Mouse (Mus musculus): ENCODE results near the gene Rnasek. TPM values are rescaled to one million over a fixed set of nuclear protein-coding genes. Genes with fewer than 3 reads are reported as not detected.

The Rnasek gene
- total RNA-seq (2021): 100 to 1,000 TPM; 180 to 182 TPM

- DNase-seq: peak; percentile 71
- intact Hi-C loops (cut with DNase I): loop anchor here (5.0 to 10.0 kb wide), 2 partner anchors 73 to 95 kb away; no protein-coding TSS in a partner anchor
Observed at GRCm38 (mm10) chr11:70239541-70240279, at the start of gene Rnasek, which contains the start of gene Gm21988. Gene Rnasek, minus strand, starts transcription at chr11:70239842. Gene Gm21988, minus strand, starts transcription at chr11:70239830.

GRCm38 (mm10) chr11:70289236-70289635 lies 49.6 kb upstream of the Rnasek start:
- peak; percentile 49 for DNase-seq

GRCm38 (mm10) chr11:70288102-70288501 lies 48.5 kb upstream of the Rnasek start:
- intact Hi-C loops (cut with DNase I): no loop called here
- DNase-seq: no peak

More at GRCm38 (mm10) chr11:70289236-70289635, 49.6 kb upstream of the Rnasek start:
- intact Hi-C loops (cut with DNase I): no loop called here

DNA sequence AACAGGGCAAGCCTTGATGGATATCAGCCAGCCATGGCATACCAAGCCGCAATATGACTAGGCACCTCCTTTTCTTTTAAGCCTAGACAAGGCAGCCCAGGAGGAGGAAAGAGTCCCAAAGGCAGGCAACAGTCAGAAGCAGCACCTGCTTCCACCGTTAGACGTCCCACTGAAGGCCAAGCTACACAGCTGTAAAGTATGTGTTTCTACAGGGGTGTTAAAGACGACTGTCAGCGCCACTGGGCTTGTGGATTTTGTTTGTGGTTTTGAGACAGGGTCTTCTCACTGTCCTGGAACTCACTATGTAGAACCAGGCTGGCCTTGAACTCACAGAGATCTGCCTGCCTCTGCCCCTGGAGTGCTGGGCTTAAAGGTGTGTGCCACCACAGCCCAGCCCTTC lies 46.0 kb upstream of the Rnasek start:
- intact Hi-C loops (cut with DNase I): no loop called here
- DNase-seq: no peak

- intact Hi-C loops (cut with DNase I): no loop called here
- DNase-seq: no peak
Observed at GRCm38 (mm10) chr11:70284757-70285156, 45.1 kb upstream of the Rnasek start.

DNA sequence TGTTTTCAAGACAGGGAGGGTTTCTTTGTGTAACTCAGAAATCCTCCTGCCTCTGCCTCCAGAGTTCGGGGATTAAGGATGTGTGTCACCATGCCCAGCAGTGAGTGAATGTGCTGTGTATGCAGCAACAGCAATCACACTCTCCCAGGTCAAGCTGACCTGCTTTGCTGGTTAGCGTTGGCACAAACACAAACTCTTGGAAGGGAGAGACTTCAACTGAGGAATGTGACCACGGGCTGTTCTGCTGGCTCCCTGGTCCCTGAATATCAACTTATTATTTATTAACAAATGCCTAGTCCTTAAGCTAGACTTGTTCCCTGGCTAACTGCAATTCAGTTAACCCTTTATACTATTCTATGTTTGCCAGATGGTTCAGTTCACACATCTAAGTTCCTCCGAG lies 44.0 kb upstream of the Rnasek start:
- intact Hi-C loops (cut with DNase I): no loop called here
- DNase-seq: no peak

DNA sequence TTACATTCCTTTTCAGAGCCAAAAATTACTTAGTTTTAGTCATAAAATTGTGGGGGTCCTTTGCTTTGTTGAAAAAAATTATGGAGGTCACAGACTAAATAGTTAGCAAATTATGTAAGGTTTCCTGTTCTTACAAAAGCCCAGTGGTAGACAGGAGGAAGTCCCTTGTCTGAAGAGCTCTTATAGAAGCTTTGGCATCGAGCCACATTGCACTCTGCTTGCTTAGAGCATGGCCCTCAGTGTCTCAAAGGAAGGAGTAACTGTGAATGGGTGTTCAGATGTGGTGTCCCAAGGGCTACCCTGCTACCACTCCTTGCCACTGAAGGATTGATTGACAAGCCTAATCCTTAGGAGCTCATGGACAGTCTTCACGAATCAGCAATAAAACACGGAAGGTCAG lies 40.8 kb upstream of the Rnasek start:
- intact Hi-C loops (cut with DNase I): no loop called here
- no peak for DNase-seq

DNA sequence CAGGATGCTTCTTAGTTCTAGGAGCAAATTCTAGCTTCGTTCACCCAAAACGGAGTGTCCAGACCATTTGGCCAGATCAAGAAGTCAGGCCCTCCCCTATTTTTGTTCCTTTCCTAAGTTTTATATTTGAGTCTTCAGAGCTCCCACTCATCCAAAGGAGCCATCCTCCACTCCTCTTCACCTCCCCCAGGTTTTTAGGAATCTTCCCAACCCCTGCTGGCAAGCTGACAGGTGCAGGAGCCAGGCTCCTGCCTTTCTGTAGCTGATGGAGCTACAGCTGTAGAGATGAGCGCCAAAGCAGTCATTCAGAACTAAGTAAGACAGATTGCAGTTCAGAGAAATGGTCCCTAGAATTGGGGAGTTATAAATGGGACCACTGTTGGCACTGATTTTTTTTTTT lies 39.3 kb upstream of the Rnasek start:
- intact Hi-C loops (cut with DNase I): no loop called here
- DNase-seq: peak; percentile 40

DNA sequence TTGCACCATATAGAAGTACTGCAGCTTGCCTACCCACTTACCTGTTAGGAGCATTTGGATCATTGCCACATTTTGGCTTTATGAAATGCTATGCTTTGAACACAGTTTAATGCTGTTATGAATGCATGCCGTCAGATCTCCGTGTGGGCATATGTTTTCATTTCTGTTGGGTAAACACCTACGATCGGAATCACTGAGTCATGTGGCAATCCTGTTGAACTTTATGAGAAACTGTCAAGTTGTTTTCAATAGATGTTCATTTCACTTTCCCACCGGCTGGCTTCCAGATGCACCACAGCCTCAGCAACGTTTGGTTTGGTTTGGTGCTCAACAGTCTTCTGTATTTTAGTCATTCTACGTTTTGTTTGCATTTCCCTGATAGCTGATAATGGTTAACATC lies 32.0 kb upstream of the Rnasek start:
- no peak for DNase-seq
- intact Hi-C loops (cut with DNase I): no loop called here

DNA sequence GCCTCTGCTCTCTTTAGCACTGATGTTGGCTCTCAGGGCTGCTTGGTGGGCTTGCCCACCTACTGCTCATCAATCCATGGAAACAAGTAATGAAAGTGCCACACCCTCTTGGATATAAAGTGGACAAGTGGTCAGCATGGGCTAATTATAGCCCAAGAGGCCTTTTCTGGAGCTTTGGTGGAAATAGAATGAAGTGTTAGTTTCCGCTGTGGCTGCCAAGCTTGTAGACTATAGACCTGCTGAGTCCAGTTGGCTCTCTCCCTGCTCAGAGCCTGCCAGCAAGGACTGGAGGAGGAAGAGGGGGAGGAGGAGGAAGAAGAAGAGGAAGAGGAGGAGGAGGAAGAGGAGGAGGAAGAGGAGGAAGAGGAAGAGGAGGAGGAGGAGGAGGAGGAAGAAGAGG lies 26.8 kb upstream of the Rnasek start:
- no peak for DNase-seq
- intact Hi-C loops (cut with DNase I): no loop called here

GRCm38 (mm10) chr11:70265819-70266218 lies 26.2 kb upstream of the Rnasek start:
- intact Hi-C loops (cut with DNase I): no loop called here
- no peak for DNase-seq

GRCm38 (mm10) chr11:70265252-70265651 lies 25.6 kb upstream of the Rnasek start:
- DNase-seq: no peak
- intact Hi-C loops (cut with DNase I): no loop called here

DNA sequence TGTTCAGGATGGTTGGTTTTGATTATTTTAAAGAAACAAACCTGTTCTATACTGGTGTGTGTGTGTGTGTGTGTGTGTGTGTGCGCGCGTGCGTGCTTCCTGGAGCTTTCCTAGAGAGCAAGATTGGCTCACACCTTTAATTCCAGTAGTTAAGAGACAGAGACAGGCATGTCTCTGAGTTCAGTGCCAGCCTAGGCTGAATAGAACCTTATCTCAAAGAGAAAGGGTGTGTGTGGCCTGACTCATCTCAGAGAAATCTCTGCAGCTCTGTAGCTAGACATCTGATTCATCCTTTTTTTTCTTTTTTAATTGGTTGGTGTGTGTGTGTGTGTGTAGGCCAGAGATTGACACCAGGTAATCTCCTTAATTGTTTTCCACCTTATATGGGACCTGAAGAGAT lies 19.4 kb upstream of the Rnasek start:
- DNase-seq: no peak
- intact Hi-C loops (cut with DNase I): no loop called here

DNA sequence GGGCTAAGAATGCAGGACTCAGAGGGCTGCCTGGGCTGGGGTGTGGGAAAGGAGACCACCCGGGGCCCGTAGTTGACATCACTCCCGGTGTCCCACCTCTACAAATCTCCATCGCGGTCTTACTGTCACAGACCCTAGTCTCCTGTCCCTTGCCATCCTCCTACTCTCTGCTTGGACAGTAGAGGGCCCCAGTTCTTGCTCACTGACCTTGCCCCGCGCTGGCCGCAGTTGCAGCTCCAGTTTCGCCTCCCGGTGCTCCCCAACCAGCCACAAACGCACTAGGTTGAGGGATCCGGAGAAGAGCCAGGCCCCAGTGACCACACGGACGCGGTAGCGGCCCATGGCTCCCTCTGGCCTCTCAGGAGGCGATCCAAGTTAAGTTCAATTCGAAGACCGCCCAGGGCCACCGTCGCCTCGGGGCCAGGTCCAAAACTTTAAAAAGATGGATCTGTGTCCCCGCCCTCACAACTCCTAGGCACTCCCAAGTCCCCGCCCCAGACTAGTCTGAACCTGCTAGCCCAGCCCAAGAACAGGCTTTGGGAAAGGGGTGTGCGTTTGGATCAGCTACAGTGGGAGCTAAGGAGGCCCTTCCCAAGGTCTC lies 15.4 kb upstream of the Rnasek start, which contains the start of gene Alox12:
Gene Alox12, minus strand, starts transcription at position 423 of the 601 bp plus-strand sequence.
- peak; percentile 33 for DNase-seq
- intact Hi-C loops (cut with DNase I): no loop called here

DNA sequence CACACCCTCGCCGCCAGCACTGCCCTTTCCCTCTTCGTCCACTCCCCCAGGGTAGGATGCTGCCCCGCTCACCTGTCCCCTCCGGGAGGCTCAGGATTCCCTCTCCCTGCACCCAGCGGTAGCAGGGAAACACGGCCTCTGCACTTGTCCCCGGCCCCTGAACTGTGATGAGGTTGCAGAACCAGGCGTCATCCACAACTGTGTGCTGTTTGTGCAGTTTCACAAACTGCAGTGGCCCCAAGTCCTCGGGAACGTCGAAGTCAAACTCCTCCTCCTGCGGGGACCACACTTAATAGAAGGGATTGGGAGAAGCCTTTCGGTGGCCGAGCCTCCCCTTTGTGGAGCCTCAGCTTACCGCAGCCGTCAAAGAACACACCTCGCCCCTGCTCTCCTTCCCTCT lies 14.7 kb upstream of the Rnasek start:
- intact Hi-C loops (cut with DNase I): no loop called here
- no peak for DNase-seq

GRCm38 (mm10) chr11:70251853-70252252 lies 12.2 kb upstream of the Rnasek start:
- intact Hi-C loops (cut with DNase I): no loop called here
- no peak for DNase-seq

DNA sequence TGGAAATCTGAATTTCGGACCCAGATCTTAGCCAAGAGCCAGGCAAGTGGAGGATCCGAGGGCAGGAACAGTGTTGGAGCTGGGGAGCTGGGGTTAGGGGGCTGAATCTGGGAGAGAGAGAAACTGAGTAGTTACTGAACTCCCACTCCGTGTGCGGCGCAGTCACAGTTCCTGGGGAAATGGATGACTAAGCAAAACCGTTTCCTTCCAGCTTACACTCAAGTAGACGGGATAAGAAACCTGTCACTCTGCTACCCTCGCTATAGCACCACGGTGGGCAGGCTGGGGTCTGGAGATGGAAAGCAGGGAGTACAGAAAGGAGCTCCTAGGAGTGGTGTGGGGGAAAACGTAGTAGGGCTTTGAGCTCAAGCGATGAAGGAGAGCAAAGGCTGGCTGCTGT lies 10.5 kb upstream of the Rnasek start:
- intact Hi-C loops (cut with DNase I): no loop called here

GRCm38 (mm10) chr11:70247136-70247845 lies 7.6 kb upstream of the Rnasek start:
- DNase-seq: peak; percentile 69
- intact Hi-C loops (cut with DNase I): no loop called here

More for the DNA sequence above, 10.5 kb upstream of the Rnasek start:
- no peak for DNase-seq

DNA sequence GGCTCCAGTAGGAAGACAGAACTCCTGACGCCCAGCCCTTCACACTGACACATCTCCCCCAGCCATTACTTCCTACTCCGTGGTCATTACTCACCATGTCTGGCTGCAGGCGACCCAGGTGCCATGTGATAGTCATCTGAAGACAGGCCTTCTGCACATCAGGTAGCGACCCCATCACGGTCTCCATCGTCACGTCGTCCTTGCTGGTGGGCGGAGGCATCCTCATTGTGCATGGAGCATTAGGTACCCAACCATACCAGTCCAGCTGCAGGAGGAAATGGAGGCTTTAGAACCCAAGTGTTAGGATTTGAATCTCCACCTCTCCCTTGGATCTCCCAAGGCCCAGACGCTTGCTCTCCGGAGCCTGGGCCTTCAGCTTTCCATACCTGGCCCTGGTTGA lies 2.9 kb upstream of the Rnasek start:
- no peak for DNase-seq
- intact Hi-C loops (cut with DNase I): loop anchor here (5.0 kb wide), 1 partner anchor 70 kb away; no protein-coding TSS in a partner anchor

GRCm38 (mm10) chr11:70238591-70239440 lies 826 bp downstream of the Rnasek start:
- intact Hi-C loops (cut with DNase I): loop anchor here (10.0 kb wide), 1 partner anchor 96 kb away; no protein-coding TSS in a partner anchor
- DNase-seq: no peak

Data from left cerebral cortex, postnatal 4 days (tissue).